Mouse (Mus musculus) left cerebral cortex, postnatal 4 days (tissue): ENCODE data around the gene Mid2. TPM values are rescaled to one million over a fixed set of nuclear protein-coding genes. Genes with fewer than 3 reads are reported as not detected.

Experiments used
- total RNA-seq, 2 experiments: library from RNA; stranded (reverse); gene quantifications; 2 replicates each; pipeline ENCODE4 v1.2.3; 2021

Mid2 gene
- total RNA-seq, 2 experiments from 2014 or later: 27.5 to 28.7 TPM

Other genes starting within 250 kb of the Mid2 start
- 10 to 100 TPM; 64.9 to 68.6 TPM for gene Prps1, start 208.0 kb upstream of the Mid2 start, total RNA-seq
- gene Tsc22d3, start 63.9 kb upstream of the Mid2 start, total RNA-seq: 10 to 100 TPM; 49.2 to 53.1 TPM
- not detected for gene Tex13b, start 148.8 kb downstream of the Mid2 start, total RNA-seq
- gene Vsig1, start 243.0 kb downstream of the Mid2 start, total RNA-seq: not detected